Mouse (Mus musculus) ZHBTc4 (cell line): Measurements from ENCODE around the gene Actn1.

Source experiments
- DNase-seq: peaks from one replicate; pipeline ENCODE4 v3.0.0-alpha.2; 2011; ENCODE audit warnings: low read depth, low spot score

Gene Actn1

DNA sequence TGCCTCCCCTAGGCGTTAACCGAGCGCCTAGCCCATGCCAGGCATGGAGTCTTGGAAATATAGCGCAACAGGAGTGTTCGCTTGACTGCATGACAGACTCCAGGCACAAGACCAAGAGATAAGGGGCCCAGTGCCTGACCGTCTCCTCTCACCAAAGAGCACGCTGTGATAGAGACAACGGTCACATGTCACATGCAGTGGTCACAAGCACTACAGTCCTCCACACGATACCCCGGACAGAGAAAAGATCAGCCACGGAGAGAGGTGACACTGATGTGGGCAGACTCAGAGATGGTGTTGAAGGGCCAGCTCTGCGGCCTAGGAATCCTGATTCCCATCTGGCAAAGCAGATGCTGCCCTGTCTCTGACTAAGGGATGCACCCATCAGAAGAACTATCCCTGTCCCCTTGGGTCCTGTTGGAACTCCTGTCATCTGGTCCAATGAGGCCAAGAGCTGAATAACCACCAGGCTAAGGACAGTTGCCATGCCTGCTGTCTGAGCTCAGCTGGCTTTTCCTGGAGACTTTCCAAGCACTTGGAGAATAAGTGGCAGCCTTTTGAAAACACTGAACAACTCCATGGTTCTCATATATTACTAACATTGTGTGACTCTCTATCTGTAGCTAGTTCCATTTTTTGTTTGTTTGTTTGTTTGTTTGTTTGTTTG is 123.8 kb downstream of the Actn1 start:
- DNase-seq: no peak

DNA sequence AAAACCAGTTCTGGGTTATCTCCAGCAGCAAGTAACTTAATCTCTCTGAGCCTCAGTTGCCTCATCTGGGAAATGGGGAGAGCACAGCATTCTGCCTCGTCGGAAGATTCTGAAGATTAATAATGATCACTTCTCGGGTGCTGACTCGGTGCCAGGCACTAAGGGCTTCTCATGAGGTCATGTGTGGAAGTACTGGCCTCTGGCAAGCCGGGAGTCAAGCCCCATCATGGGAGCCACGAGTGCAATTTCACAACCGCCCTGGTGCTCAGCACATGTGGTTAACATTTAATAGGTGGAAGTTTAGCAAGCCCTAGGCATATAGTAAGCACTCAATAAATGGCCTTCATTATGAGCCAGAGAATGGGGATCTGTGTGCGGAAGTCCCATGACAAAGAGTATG is 125.0 kb downstream of the Actn1 start:
- DNase-seq: no peak

DNA sequence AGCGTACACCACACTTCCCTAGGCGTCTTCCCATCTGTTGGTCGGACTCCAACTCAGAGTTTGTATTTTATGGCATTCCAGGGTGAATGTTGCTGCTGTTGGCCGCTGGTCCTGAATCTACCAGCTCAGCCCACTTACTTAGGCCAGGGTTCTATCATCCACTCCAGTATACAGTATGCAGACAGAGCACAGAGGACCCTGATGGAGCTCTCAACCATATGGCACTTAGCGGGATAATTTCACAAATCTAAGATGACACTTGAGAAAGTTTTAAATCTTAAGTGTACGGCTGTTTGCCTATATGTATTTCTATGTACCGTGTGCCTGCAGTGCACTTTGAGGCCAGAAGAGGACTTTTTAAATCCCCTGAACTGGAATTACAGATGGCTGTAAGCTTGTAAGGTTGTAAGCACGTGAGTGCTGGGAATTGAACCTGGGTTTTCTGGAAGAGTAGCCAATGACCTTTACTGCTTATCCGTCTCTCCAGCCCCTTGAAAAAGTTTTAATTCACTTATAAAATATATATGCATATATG is 127.1 kb downstream of the Actn1 start:
- peak; percentile 49 for DNase-seq

DNA sequence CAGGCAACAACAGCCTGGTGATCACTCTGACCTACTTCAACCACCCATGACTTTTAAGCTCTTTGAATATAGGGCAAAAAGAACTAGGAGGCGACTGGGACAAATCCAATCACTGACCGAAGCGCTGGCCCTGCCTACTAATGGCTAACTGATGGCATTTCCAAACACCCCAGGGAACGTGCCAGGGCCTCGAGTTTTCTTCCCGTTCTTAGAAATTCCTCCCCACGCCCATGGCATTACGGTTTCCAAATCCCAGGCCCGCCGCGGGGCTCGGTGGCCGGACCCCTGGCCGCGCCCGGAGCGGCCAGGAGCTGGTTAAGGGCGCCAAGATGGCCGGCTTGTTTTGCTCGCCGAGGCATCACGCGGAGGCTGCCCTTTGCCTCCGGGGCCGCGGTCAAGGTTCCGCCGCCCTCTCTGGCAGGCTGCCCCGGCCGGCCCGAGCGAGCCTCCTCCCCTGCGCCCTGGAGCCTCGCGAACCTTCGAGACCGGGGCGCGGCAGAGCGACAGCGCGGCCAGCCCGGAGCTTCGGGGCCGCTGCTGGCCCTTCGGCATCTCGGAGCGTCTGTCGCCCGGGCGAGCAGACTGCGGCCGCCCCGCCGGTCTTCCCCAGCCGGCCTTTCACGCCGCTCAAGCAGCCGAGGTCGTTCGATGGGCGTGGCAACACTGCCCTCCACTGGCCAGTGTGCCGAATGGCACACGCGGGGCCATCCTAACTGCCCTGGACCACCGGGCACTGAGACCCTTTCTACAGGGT is 127.7 kb downstream of the Actn1 start:
- DNase-seq: peak; percentile 92

DNA sequence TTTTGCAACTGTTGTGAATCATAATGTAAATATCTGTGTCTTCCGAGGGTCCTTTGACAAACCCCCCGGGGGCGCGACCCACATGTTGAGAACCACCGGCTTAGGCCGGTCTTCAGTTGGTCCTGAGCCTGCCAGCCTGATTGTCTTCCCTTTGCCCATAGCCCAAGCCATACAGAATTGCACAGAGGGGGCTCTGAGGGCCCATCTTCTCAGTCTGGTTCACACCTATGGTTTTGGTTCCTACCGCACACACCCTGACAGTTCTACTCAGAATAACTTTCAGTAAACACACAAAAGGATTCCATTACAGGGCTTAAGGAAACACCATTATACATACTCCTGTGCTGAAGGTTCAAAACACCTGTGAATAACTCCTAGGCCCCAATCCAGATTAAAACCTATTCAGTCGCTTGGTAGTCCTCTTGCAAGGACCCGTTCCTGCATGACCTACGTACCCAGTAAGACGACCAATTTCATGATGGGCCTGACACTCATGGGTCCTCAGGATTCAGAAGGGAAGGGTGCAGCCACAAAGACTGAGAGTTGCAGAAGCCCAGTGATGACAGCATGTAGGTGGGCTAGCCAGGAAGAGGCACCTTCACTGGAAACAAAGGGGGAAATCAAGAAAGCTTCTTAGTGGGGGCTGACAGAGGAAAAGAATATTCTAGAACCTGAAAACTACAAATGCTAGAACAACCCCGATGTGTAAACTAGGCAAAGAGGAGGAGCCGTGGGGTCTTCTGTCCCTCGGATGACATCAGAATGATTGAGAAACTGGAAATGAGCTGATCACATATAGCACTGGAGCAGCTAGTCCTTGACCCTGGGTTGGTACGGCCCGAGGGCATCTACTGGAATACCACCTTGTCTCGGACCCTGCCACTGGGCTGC is 128.6 kb downstream of the Actn1 start:
- DNase-seq: no peak

DNA sequence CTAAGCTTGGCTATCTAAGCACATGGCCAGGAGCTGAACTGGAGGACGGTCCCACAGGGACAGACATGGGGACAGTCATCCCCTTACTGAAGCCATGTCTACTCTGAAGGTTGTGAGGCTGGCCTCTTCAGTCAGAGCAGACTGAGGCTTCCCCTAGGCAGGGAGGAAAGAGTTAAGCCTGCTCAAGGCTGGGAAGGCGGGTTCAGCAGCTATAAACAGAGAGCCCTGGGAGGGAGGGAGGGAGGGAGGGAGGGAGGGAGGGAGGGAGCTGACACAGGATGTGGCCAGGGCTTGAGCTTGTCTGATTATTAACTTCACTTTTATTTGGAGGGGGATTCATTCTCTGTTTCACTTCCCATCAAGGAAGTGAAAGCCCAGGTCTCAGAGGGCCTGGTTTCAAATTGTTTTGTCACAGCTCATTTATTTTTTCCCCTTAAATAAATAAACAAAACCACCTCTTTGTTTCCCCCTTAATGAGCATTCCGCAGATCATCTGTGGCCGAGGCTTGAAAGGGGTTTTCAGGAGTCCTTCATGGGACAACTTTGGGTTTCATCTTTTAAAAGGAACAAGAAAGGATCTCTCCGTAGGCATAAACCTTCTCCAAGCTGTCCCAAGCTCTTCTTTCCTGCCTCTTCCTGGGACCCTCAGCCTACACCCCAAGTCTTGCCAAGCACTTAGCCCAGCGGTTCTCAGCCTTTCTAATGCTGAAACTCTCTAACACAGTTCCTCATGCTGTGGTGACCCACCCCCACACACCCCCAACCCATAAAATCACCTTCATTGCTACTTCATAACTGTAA is 129.4 kb downstream of the Actn1 start:
- peak; percentile 45 for DNase-seq

DNA sequence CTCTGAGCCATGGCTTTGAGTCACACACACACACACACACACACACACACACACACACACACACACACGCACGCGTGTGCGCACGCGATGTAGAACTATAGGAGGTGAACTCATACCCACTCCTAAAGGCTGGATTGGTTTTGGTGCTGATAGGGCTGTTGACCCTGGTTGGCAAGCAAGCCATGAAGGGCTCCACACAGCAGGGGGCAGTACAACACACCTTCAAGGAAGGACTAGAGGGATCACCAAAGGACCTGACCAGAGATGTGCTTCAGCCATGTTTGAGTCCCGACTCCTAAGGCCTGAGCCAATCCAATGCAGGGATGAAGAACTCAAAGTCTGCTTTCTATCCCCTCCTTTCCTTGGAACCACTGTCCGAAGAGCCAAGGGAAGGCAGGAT is 130.6 kb downstream of the Actn1 start:
- peak; percentile 74 for DNase-seq

DNA sequence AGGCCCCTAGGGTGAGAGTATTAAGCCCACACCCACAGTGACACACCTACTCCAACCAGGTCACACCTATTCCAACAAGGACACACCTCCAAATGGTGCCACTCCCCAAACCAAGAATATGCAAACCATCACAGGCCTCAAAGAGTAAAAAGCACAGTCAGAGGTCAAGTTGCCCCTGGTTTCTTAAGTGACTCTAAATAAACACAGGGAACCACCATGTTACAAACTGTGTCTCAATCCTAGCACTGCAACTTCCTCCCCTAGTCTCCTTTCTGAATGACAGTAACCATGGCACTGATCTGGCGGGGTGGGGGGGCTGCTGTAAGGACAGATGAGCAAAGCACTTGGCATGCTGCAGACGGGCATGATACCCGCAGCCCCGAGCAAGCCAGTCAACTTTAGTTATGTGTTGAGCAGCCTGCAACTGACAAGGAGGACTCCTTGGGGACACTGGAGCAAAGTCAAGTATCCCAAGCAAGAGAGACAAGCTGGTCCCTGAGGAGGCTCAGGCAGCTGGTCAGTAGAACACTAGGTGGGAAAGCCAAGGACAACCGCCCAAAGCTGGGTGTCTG is 132.9 kb downstream of the Actn1 start:
- peak; percentile 85 for DNase-seq

DNA sequence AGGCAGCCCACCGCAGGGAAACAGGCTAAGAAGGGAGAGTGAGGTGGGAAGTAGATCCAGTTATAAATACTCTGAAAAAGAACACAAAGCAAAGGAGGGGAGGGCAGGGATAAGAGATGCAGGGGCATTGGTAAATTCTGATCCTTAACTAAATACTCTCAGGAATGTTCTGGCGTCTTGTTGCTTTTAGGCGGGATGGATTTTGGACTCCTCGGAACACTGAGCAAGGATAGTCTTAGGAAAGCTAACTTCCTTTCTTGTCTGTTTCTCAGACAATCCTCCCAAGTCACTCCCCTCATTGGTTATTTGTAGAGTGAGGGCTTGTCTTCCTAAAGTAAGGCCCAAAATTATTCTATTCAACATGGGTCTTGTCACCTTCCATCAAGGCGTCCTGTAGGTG is 134.9 kb downstream of the Actn1 start:
- DNase-seq: no peak

DNA sequence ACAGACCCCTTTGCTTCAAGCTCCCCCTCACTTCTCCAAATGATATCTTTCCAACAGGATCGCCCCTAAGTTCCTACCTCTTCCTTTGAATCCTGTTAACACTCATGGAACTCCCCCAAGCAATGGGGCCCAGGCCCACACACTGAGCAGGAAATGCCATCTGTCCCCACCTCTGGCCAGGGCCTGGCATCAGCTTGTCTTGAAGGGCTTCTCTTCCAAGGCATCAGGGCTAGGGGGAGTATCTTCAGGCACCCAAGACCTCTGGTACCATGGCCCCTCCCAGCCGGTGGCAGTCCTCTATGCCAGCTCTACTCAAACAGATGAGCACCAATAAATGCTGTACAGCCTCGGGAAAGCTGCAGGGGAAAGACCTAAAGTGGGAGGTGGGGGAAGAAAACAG is 135.4 kb downstream of the Actn1 start:
- DNase-seq: no peak

DNA sequence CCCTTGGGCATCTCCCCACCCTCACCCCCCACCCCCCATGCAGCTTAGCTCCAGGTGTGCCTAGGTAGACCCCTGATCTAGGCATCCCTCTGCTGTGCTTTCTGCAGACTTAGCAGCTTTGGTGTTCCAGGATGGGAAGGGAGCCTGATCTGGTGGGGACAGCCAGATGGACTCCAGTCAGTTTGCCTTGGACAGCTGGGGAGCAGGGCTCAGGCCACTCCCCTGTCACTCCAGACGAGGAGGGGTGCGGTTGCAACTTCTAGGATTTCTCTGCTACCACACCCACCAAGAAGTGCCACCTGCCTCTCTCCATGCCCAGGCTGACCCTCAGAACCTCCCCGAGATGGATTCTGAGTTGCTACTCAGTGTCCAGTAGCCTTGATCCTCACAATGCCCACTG is 136.0 kb downstream of the Actn1 start:
- DNase-seq: no peak

DNA sequence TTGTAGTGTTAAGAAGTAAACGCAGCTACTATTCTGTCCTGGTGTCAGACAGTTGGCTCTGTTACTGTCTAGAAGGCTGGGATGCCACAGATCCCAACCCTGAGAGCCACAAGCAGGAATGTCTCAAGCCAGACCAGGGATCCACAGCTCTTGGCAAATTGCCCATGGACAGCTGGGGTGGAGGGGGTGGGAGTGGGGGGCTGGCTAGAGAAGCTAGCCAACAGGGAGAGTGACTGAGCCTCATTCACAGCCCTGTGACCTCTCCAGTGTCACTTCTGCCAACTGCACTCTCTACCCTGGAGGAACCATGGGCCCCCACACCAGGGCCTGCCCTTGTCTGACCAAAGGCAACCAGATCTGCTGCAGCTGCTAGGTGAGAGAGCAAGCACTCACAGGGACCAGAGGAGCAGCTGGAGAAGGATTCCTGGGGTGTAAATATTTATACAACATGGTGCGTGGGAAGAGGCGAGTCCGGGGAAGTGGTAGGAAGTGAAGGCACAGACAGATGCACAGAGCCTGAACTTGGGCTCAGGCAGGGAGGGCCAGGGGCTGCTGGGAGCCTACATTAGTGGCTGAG is 136.9 kb downstream of the Actn1 start:
- no peak for DNase-seq

DNA sequence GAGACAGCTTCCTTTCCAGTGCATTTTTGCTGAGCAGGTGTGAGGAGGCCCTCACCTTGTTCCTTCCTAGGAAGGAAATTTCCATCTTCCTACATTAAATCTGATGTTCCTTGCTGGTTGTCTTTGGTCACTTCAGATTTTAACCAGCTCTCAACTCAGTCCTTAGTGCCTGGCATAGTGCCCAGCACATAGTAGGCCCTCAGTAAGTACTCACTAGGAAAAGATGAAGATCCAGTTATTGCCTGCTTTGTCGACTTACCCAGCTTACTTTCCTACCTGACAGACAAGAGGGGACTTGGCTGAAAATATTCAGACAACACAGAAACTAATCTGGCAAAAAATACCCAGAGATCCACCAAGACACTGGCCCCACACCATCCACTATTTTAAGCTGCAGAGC is 138.7 kb downstream of the Actn1 start:
- no peak for DNase-seq

DNA sequence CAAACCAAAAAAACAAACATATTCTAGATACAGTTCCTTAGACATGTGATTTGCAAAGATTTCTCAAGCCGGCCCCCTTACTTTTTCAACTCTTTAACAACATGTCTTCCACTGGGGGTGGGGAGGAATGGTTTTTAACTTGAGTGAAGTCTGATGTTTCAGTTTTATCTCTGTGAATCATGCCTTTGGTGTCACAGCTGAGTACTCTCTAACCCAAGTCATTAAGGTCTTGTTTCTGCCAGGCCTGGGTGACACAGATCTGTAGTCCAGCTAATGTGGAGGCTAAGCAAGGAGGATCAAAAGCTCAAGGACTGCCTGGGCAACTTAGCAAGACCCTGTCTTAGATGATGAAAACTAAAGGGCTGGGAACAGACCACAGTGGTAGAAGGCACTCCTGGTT is 141.6 kb downstream of the Actn1 start:
- DNase-seq: no peak
